Mouse (Mus musculus): ENCODE data around the gene Arl6ip5.

- TF ChIP-seq CTCF (IDR thresholded peaks at IDR 0.05; ENCODE audit: low read depth) (no peak), EP300 (IDR thresholded peaks at IDR 0.05; ENCODE audit: low read depth) (no peak)
Observed at GRCm38 (mm10) chr6:97222321-97222720, 11.8 kb downstream of the Arl6ip5 start.
